Mouse (Mus musculus) liver, adult 2 months (tissue): ENCODE measurements around the gene Serpinb6a.

Experiments
- CTCF ChIP-seq: fragments of 200-500 bp; IDR thresholded peaks from 2 replicates; pipeline ENCODE4 v1.5.1; 2011; ENCODE audit warnings: low read depth, low read length, control low read depth
- POLR2A ChIP-seq: fragments of 200-500 bp; IDR thresholded peaks from 2 replicates; pipeline ENCODE4 v1.6.1; 2011; ENCODE audit warnings: low read length, control low read depth; ENCODE audit not compliant: insufficient read depth; ENCODE audit errors: extremely low read depth

- TF ChIP-seq CTCF (no peak), POLR2A (no peak)
Observed at GRCm38 (mm10) chr13:33905176-33905954, 97.2 kb downstream of the Serpinb6a start, which contains the start of gene Serpinb6c.
